Mouse (Mus musculus): Measurements from ENCODE around the gene Efr3b.

Gene Efr3b

GRCm38 (mm10) chr12:4029064-4029463 lies 9.7 kb downstream of the Efr3b start:
- no peak for DNase-seq

GRCm38 (mm10) chr12:4028516-4028915 lies 10.2 kb downstream of the Efr3b start:
- DNase-seq, result peak; percentile 50

GRCm38 (mm10) chr12:4024356-4024755 lies 14.4 kb downstream of the Efr3b start:
- DNase-seq, result no peak

GRCm38 (mm10) chr12:4023501-4023900 lies 15.2 kb downstream of the Efr3b start:
- DNase-seq, result no peak

GRCm38 (mm10) chr12:4022845-4023244 lies 15.9 kb downstream of the Efr3b start:
- no peak for DNase-seq

- DNase-seq, result no peak
Observed at GRCm38 (mm10) chr12:4020505-4020904, 18.2 kb downstream of the Efr3b start.

GRCm38 (mm10) chr12:4016321-4016720 lies 22.4 kb downstream of the Efr3b start:
- no peak for DNase-seq

GRCm38 (mm10) chr12:4015741-4016140 lies 23.0 kb downstream of the Efr3b start:
- no peak for DNase-seq

- no peak for DNase-seq
Observed at GRCm38 (mm10) chr12:4015255-4015654, 23.5 kb downstream of the Efr3b start.

- DNase-seq, result peak; percentile 57
Observed at GRCm38 (mm10) chr12:4011715-4012114, 27.0 kb downstream of the Efr3b start.

- no peak for DNase-seq
Observed at GRCm38 (mm10) chr12:4011301-4011700, 27.4 kb downstream of the Efr3b start.

GRCm38 (mm10) chr12:4008731-4009130 lies 30.0 kb downstream of the Efr3b start:
- no peak for DNase-seq

- no peak for DNase-seq
Observed at GRCm38 (mm10) chr12:4007766-4008165, 30.9 kb downstream of the Efr3b start.

- DNase-seq, result no peak
Observed at GRCm38 (mm10) chr12:4007181-4007580, 31.5 kb downstream of the Efr3b start.

GRCm38 (mm10) chr12:4006079-4006478 lies 32.6 kb downstream of the Efr3b start:
- no peak for DNase-seq

- DNase-seq, result no peak
Observed at GRCm38 (mm10) chr12:4004648-4005047, 34.1 kb downstream of the Efr3b start.

GRCm38 (mm10) chr12:4000406-4000805 lies 38.3 kb downstream of the Efr3b start:
- no peak for DNase-seq

GRCm38 (mm10) chr12:3996749-3997148 lies 42.0 kb downstream of the Efr3b start:
- no peak for DNase-seq

GRCm38 (mm10) chr12:3991047-3991446 lies 47.7 kb downstream of the Efr3b start:
- DNase-seq, result no peak

- DNase-seq, result no peak
Observed at GRCm38 (mm10) chr12:3989943-3990342, 48.8 kb downstream of the Efr3b start.

- no peak for DNase-seq
Observed at GRCm38 (mm10) chr12:3984446-3984845, 54.3 kb downstream of the Efr3b start.

GRCm38 (mm10) chr12:3983736-3984135 lies 55.0 kb downstream of the Efr3b start:
- DNase-seq, result peak; percentile 76

GRCm38 (mm10) chr12:3982257-3982656 lies 56.5 kb downstream of the Efr3b start:
- peak; percentile 51 for DNase-seq

GRCm38 (mm10) chr12:3981350-3982131 lies 57.2 kb downstream of the Efr3b start:
- peak; percentile 78 for DNase-seq

- no peak for DNase-seq
Observed at GRCm38 (mm10) chr12:3980991-3981349, 57.7 kb downstream of the Efr3b start.

Data from right cerebral cortex, postnatal 25 days (tissue).